Mouse (Mus musculus) erythroblast, embryonic 14.5 days (primary cell): ENCODE measurements at regions not wholly inside any gene's neighbourhood (a gene's known extent, or its start where the extent isn't known, plus 50 kb on each side); places are given as distances from the start of the nearest gene placed in this dataset.

Source experiments
- GATA1 ChIP-seq: IDR thresholded peaks from 2 replicates; pipeline ENCODE4 v1.6.1; 2012; ENCODE audit warnings: low read length, inconsistent platforms, mixed read lengths
- TAL1 ChIP-seq: IDR thresholded peaks from 3 replicates; pipeline ENCODE4 v1.6.1; 2012; ENCODE audit warnings: low read length, inconsistent platforms, mixed read lengths

DNA sequence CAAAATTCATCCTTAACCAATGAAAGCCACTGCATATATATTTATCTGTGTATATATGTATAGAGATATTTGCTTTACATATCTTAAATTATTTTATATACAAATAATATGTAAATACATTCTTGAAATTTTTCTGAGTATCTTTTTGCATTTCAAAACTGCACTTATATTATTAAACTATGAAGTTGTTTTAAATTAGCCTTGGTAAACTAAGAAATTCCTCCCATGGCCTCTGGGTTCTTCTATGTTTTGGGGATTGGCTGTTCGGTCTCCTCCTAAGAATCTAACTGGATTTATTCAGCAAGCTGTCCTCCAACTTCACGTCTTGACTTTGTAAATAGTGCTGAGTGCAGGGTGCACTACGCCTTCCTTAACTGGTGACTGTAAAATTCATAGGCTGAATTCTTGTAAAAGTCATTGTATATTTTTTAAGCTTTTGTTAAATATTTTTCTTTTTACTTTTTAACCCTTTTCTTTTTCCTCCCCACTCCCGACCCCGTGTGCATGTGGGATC is 249.6 kb upstream of the Nfe2l3 start:
- TF ChIP-seq GATA1 (no peak), TAL1 (no peak)
